Mouse (Mus musculus): ENCODE measurements at regions not wholly inside any gene's neighbourhood (a gene's known extent, or its start where the extent isn't known, plus 50 kb on each side); places are given as distances from the start of the nearest gene placed in this dataset.

DNA sequence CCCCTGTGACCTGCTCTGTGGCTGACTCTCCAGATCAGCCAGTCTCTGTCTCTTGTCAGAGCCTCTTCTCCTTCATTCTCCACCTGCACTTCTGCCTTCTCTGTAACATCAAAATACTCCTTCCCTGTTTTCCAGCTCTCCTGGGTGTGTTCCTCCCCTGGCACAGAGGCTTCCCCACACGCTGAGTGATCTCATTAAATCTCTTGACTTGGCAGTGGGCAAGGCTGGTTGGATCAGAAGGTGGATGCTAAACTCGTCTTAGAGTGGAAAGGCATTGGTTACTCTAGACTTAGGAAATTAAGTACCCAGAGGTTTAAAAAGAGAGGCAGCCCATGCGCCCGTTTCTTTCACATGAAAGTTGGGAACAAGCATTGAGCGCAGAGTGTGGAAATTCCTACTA lies 78.3 kb upstream of the Gm10234 start:
- TF ChIP-seq CTCF (IDR thresholded peaks at IDR 0.05; ENCODE audit: low read depth) (no peak), EP300 (optimal IDR thresholded peaks at IDR 0.05) (no peak)
